Mouse (Mus musculus) gastrocnemius, postnatal 36 days (tissue): ENCODE results near the gene Scml2. TPM values are rescaled to one million over a fixed set of nuclear protein-coding genes. Genes with fewer than 3 reads are reported as not detected.
A peak's percentile ranks its signal among the peaks of the same experiment; 100 is the strongest.
"Not testable (repeated sequence)": the region's sequence is repeated elsewhere in the genome, so short reads cannot be mapped to it uniquely, and the experiment has no call there.

Experiments used
- DNase-seq, 2 experiments: peaks; one replicate each; pipeline ENCODE4 v3.0.0; 2022
- intact Hi-C: fragments of 180-260 bp; cut with DNase I; formaldehyde crosslinking; loops from one replicate; pipeline ENCODE4 v1.15.1; 2025
- long read RNA-seq, 2 experiments: library from polyadenylated mRNA; stranded (forward); transcript quantifications; one replicate each; pipeline ENCODE4 v2.0.0; 2021
- total RNA-seq, 2 experiments: library from RNA; stranded (reverse); gene quantifications; 2 replicates each; pipeline ENCODE4 v1.2.3; 2021

The Scml2 gene
- total RNA-seq = under 1 TPM; 0.18 to 0.54 TPM
- long read RNA-seq, experiment 1 = 0 reads
- long read RNA-seq, experiment 2 = 0 reads

DNA sequence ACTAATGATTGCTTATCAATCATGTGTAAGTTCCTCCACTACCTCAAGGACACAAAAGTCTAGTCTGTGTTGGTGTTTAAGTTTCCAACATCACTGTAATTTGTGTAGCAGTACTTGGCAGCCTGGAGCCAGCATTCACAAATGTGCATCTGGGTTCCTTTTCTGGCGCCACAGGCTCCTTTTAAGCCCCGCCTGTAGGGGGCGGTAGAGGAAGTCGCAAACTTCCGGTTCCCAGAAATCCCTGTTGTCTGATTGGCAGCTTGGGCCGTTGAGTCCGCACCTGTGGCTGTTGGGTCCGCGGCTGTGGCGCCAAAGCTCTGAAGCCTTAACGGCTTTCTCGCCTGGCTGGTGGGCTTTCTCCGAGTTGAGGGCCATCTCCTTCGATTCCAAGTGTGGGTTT lies at the start of gene Scml2:
TSS of gene Scml2 (plus strand) at position 301 of the 400 bp plus-strand sequence.
- intact Hi-C loops, DNase-seq: not testable (repeated sequence)

- DNase-seq, intact Hi-C loops: not testable (repeated sequence)
These were observed 41.4 kb upstream of the Scml2 start for GRCm38 (mm10) chrX:161075576-161075975.

DNA sequence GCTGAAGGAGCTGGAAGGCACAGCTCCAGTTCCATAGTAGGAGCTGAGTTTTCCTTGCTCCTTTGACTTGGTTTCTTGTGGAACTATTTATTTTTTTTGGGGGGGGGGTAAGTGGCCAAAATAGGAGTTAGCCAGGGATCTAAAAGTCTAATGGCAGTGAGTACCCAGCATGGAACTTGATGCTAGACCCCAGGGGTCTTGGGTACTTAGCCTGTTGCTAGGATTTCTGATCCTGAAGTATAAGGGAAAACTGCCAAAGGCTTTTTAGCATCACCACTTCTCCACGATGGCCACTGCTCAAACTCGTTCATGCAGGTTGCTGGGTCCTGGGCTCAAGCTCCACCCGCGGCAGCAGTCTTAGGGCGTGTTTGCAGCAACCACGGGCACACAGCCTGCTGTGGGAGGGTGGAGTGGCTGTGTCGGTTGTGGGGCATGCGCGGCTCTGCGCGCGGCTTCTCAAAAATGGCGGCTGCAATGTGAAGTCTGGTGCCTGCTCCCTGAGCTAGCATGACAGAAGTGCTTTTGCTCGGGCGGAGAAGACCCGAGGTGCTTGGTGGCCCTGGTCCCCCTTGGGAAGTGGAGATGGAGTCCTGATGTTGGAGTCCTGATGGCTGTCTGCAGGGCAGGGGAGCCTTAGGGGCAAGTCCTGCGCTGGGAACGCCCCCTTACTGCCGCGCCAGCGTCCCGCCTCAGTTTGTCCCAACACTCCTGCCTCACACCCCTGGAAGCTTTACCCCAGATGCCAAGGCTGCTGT lies 45.5 kb downstream of the Scml2 start:
- intact Hi-C loops = no loop called here
- peak; percentile 18 to 23 for DNase-seq

DNA sequence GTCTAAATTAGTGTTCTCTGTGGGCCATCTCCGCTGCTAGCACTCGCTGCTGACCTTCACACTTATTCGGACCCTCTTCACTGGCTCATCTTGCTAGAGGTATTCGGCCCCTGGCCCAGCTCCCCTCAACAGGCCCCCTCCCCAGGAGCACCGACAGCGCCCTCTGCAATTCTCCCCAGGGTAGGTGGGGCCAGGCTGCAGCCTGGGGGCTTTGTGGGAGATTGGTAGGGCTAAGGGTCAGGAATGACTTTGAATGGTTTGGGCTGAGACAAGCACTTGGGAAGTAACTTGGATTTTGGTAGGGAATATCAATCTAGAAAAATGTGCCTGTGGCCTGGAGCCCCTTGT lies 46.0 kb downstream of the Scml2 start:
- no peak for DNase-seq
- intact Hi-C loops = no loop called here

DNA sequence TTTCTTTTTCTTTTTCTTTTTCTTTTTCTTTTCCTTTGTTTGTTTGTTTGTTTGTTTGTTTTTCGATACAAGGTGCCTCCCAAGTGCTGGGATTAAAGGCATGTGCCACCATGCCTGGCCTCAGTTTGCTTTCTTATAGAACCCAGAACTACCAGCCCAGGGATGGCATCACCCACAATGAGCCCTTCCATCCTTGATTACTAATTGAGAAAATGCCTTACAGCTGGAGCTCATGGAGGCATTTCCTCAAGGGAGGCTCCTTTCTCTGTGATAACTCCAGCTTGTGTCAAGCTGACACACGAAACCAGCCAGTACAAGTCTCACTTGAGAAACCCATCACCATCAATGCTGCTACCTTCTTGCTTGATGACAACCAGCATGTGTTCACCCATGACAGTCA lies 170.2 kb downstream of the Scml2 start, which contains the start of gene Gm15262:
TSS of gene Gm15262 (plus strand) at position 301 of the 400 bp plus-strand sequence.
- intact Hi-C loops, DNase-seq: not testable (repeated sequence)

Other genes starting within 250 kb of the Scml2 start
- not detected for gene Gja6, start 210.1 kb upstream of the Scml2 start, total RNA-seq
- gene Cdkl5, start 122.5 kb upstream of the Scml2 start, total RNA-seq = 1 to 10 TPM in 1 of 2 experiments, under 1 TPM in 1; 0.84 to 1.1 TPM
- gene Gm15262, start 170.3 kb downstream of the Scml2 start, total RNA-seq = not detected